Mouse (Mus musculus) myocyte (in vitro differentiated cells): ENCODE results near the gene Apoa4. TPM values are rescaled to one million over a fixed set of nuclear protein-coding genes. Genes with fewer than 3 reads are reported as not detected.

Experiments
- H3K27me3 ChIP-seq: one replicate; pipeline ENCODE4 v1.6.1; 2011; ENCODE audit not compliant: control insufficient read depth, insufficient read depth, insufficient read length
- H3K36me3 ChIP-seq: one replicate; pipeline ENCODE4 v1.6.1; 2011; ENCODE audit not compliant: control insufficient read depth, insufficient read depth
- H3K4me2 ChIP-seq: one replicate; pipeline ENCODE4 v1.6.1; 2011; ENCODE audit warnings: low read depth, control low read depth
- H3K4me3 ChIP-seq: one replicate; pipeline ENCODE4 v1.5.1; 2011; ENCODE audit warnings: mild to moderate bottlenecking, control low read depth, moderate library complexity
- H3K79me2 ChIP-seq: one replicate; pipeline ENCODE4 v1.6.1; 2011; ENCODE audit not compliant: control insufficient read depth, insufficient read depth
- H3ac ChIP-seq: one replicate; pipeline ENCODE4 v1.6.1; 2011; ENCODE audit not compliant: control insufficient read depth, insufficient read length
- CEBPB ChIP-seq: IDR thresholded peaks from 2 replicates; pipeline ENCODE4 v1.6.1; 2011; ENCODE audit warnings: mild to moderate bottlenecking, moderate library complexity; ENCODE audit not compliant: poor library complexity, insufficient read depth, severe bottlenecking
- E2F4 ChIP-seq: IDR thresholded peaks from one replicate; pipeline ENCODE4 v1.6.1; 2011; ENCODE audit warnings: mild to moderate bottlenecking, control low read depth, moderate library complexity; ENCODE audit not compliant: insufficient read depth
- MAX ChIP-seq: IDR thresholded peaks from one replicate; pipeline ENCODE4 v1.6.1; 2011; ENCODE audit warnings: low read depth, mild to moderate bottlenecking, control low read depth
- MYOD1 ChIP-seq, 3 experiments: IDR thresholded peaks; one replicate each; pipeline ENCODE4 v1.6.1; 2011; ENCODE audit warnings: control low read depth in 2 of 3, low read depth in 2 of 3, mild to moderate bottlenecking in 2 of 3, moderate library complexity in 1 of 3; ENCODE audit not compliant: insufficient read length in 2 of 3, control insufficient read depth in 1 of 3
- MYOG ChIP-seq, 3 experiments: IDR thresholded peaks; one replicate each; pipeline ENCODE4 v1.6.1; 2011; ENCODE audit warnings: control low read depth in 2 of 3, low read depth in 2 of 3, mild to moderate bottlenecking in 2 of 3; ENCODE audit not compliant: insufficient read length in 2 of 3, control insufficient read depth in 1 of 3, insufficient read depth in 1 of 3
- POLR2A ChIP-seq: IDR thresholded peaks from one replicate; pipeline ENCODE4 v1.6.1; 2011; ENCODE audit warnings: low read depth, mild to moderate bottlenecking, control low read depth, moderate library complexity; ENCODE audit not compliant: insufficient read length
- POLR2AphosphoS2 ChIP-seq: IDR thresholded peaks from one replicate; pipeline ENCODE4 v1.6.1; 2011; ENCODE audit warnings: low read depth, control low read depth; ENCODE audit not compliant: insufficient read length
- REST ChIP-seq: IDR thresholded peaks from one replicate; pipeline ENCODE4 v1.6.1; 2011; ENCODE audit warnings: mild to moderate bottlenecking, control low read depth, moderate library complexity; ENCODE audit not compliant: insufficient read depth, insufficient read length
- SRF ChIP-seq: IDR thresholded peaks from one replicate; pipeline ENCODE4 v1.6.1; 2011; ENCODE audit warnings: low read depth; ENCODE audit not compliant: control insufficient read depth, insufficient read length
- TCF12 ChIP-seq: IDR thresholded peaks from one replicate; pipeline ENCODE4 v1.6.1; 2011; ENCODE audit warnings: mild to moderate bottlenecking, control low read depth; ENCODE audit not compliant: poor library complexity, insufficient read depth, severe bottlenecking
- TCF3 ChIP-seq: IDR thresholded peaks from one replicate; pipeline ENCODE4 v1.6.1; 2011; ENCODE audit warnings: low read depth, control low read depth; ENCODE audit not compliant: insufficient read length
- USF1 ChIP-seq: IDR thresholded peaks from one replicate; pipeline ENCODE4 v1.6.1; 2011; ENCODE audit warnings: low read depth, mild to moderate bottlenecking, control low read depth, moderate library complexity
- polyA plus RNA-seq: library from polyadenylated mRNA; unstranded; fragments of >200 nt; fragmentation: generic; extraction: Trizol; gene quantifications from one replicate; pipeline ENCODE4 v1.2.1, GENCODE M21; 2012; ENCODE audit warnings: missing spikeins

The Apoa4 gene
- polyA plus RNA-seq, 1 experiment = not detected

DNA sequence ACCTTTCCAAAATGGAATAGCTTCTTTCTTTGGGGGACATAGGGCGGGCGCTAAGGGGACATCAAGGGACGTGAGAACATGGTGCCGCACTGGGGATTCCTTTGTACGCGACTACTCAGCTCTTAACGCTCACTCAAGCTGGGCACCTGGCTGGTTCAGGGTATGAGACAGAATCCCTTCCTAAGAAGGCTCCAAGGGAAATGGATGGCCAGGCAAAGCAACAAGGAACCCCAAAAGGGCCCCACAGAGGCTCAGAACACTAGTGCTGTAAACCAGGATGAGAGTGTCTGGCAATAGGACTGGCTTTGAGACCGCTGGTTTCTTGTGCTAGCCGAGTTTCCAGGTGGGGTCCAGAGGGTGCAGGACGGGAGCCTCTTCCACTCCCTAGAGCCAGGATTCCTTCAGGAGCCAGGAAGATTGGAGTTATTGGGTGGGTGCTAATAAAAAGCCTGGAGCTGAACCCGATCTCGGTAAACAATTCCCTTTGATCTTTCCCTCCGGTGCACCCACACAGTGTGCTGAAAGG, 10.0 kb upstream of the Apoa4 start:
- TF ChIP-seq TCF3 = no peak
- TF ChIP-seq MYOD1 (IDR thresholded peaks at IDR 0.05; ENCODE audit: control insufficient read depth in 1 of 3, insufficient read length in 2 of 3, low read depth in 2 of 3) = no peak
- no peak for TF ChIP-seq TCF12
- no peak for TF ChIP-seq E2F4
- TF ChIP-seq POLR2AphosphoS2 = no peak
- TF ChIP-seq REST = no peak
- TF ChIP-seq CEBPB = no peak
- no peak for TF ChIP-seq MYOG (IDR thresholded peaks at IDR 0.05; ENCODE audit: control insufficient read depth in 1 of 3, insufficient read depth in 1 of 3, insufficient read length in 2 of 3, low read depth in 2 of 3)
- TF ChIP-seq USF1 = no peak
- TF ChIP-seq POLR2A = no peak
- no peak for TF ChIP-seq MAX
- no peak for TF ChIP-seq SRF
- peak overlapping the region; percentile 69 for H3K4me2 ChIP-seq
- H3ac ChIP-seq = no peak overlapping the region
- no peaks in the 10 kb centered on the region for H3K79me2 ChIP-seq
- peaks cover 29% of the 10 kb centered on the region for H3K27me3 ChIP-seq
- H3K36me3 ChIP-seq = no peaks in the 10 kb centered on the region
- H3K4me3 ChIP-seq = no peak overlapping the region

DNA sequence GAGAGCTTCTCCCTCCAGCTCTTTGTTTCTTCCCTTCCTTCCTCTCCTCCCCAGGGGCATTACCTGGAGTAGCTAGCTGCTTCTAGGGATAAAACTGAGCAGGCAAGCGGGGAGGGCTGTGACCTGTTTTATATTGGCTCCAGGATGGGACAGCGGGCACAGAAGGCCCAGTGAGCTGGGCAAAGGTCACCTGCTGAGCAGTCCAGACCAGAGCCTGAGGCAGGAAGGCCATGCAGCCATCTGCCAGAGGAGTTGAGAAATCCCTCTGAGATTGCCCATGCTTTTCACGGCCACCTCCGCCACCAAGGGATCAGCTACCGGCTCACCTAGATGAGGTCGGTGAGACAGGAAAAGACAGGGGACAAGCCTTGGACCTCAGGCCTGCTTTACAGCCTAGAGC, 5.3 kb upstream of the Apoa4 start:
- H3K4me2 ChIP-seq = no peak overlapping the region
- no peaks in the 10 kb centered on the region for H3K79me2 ChIP-seq
- no peak overlapping the region for H3K4me3 ChIP-seq
- no peak for TF ChIP-seq TCF3
- no peak for TF ChIP-seq TCF12
- no peak for TF ChIP-seq REST
- TF ChIP-seq E2F4 = no peak
- no peak for TF ChIP-seq MAX
- no peak for TF ChIP-seq SRF
- no peak for TF ChIP-seq MYOG (IDR thresholded peaks at IDR 0.05; ENCODE audit: control insufficient read depth in 1 of 3, insufficient read depth in 1 of 3, insufficient read length in 2 of 3, low read depth in 2 of 3)
- no peak for TF ChIP-seq MYOD1 (IDR thresholded peaks at IDR 0.05; ENCODE audit: control insufficient read depth in 1 of 3, insufficient read length in 2 of 3, low read depth in 2 of 3)
- no peak for TF ChIP-seq POLR2A
- no peak for TF ChIP-seq USF1
- no peak for TF ChIP-seq CEBPB
- no peak for TF ChIP-seq POLR2AphosphoS2
- H3K36me3 ChIP-seq = no peaks in the 10 kb centered on the region
- H3ac ChIP-seq = no peak overlapping the region
- peaks cover 57% of the 10 kb centered on the region for H3K27me3 ChIP-seq

DNA sequence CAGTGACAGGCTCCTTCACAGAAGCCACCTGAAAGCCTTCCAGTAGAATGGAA, 5.1 kb upstream of the Apoa4 start, which contains the start of gene Apoc3:
Gene Apoc3, minus strand, starts transcription at position 41 of the 53 bp plus-strand sequence.
- Histone ChIP-seq H3K27me3 (peaks cover 58% of the 10 kb centered on the region), H3K36me3 (no peaks in the 10 kb centered on the region), H3K4me3 (no peak within 1 kb of the TSS), H3K4me2 (no peak within 1 kb of the TSS), H3K79me2 (no peaks in the 10 kb centered on the region), H3ac (no peak within 1 kb of the TSS)
- no peak for TF ChIP-seq SRF
- TF ChIP-seq MYOD1 (IDR thresholded peaks at IDR 0.05; ENCODE audit: control insufficient read depth in 1 of 3, insufficient read length in 2 of 3, low read depth in 2 of 3) = no peak

DNA sequence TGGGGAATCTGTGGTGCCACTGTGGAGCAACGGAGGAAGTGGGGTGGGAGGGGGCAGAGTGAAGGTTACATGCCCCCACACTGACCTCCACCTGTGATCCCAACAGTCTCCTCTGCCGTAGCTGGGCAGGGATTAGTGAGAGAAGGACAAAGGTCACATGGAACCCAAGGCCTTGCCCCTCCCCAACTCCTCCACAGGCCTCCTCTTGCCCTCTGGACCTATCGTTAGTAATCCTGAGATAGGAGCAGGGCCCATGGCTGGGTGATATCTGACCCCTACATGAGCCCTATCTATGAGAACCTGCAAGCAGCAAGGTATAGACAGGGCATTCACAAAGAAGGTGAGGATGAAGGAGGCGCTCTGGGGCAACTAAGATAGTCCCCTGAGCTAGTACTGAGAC, 4.8 kb upstream of the Apoa4 start:
- Histone ChIP-seq H3K27me3 (peaks cover 60% of the 10 kb centered on the region), H3K36me3 (no peaks in the 10 kb centered on the region), H3ac (no peak overlapping the region), H3K4me2 (no peak overlapping the region), H3K79me2 (no peaks in the 10 kb centered on the region), H3K4me3 (no peak overlapping the region)
- TF ChIP-seq POLR2A (no peak), MAX (no peak), MYOD1 (IDR thresholded peaks at IDR 0.05; ENCODE audit: control insufficient read depth in 1 of 3, insufficient read length in 2 of 3, low read depth in 2 of 3) (no peak), TCF12 (no peak), USF1 (no peak), TCF3 (no peak), POLR2AphosphoS2 (no peak)

DNA sequence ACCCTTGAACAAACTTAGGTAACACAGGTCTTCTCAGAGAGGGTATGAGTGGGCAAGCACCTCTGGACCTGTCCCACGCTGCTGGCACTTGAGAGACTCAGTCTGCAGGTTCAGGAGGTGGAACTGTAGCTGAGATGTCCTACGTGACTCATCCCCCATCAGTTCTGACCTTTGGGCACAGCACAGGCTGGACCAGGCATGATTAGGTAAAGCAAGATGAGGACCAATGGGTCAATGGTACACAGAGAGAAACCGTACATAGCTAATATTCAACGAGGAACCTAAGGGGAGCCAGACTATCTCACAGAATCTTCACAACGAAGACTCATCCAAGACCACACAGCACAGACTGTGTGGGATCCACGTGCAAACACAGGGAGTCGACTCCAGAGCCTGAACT, 1.6 kb upstream of the Apoa4 start:
- Histone ChIP-seq H3K4me2 (no peak overlapping the region), H3K36me3 (no peaks in the 10 kb centered on the region), H3ac (no peak overlapping the region), H3K79me2 (no peaks in the 10 kb centered on the region), H3K27me3 (peaks cover 75% of the 10 kb centered on the region), H3K4me3 (no peak overlapping the region)
- no peak for TF ChIP-seq TCF12
- no peak for TF ChIP-seq CEBPB
- TF ChIP-seq MAX = no peak
- TF ChIP-seq MYOG (IDR thresholded peaks at IDR 0.05; ENCODE audit: control insufficient read depth in 1 of 3, insufficient read depth in 1 of 3, insufficient read length in 2 of 3, low read depth in 2 of 3) = no peak
- no peak for TF ChIP-seq POLR2A
- no peak for TF ChIP-seq USF1
- TF ChIP-seq REST = no peak
- no peak for TF ChIP-seq TCF3
- TF ChIP-seq MYOD1 (IDR thresholded peaks at IDR 0.05; ENCODE audit: control insufficient read depth in 1 of 3, insufficient read length in 2 of 3, low read depth in 2 of 3) = no peak
- no peak for TF ChIP-seq SRF
- no peak for TF ChIP-seq POLR2AphosphoS2
- no peak for TF ChIP-seq E2F4

DNA sequence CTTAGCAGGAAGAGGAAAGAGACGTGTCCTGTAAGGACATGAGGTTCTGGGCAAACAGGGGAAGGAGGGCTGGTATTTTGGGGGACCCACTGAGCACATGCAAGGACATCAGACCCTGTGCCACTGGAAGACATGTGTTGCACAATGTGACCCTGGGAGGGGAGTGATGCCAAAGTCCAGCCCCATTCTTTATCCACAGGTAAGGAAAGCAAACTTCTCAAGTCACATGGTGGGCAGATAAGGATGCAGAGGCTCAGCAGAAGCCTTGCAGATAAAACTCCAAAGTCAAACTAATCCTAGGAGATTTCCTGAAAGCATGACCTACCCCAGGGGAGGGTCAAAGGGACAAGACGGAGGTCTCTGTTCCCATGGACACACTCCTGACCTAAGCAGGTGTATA, 1.3 kb downstream of the Apoa4 start:
- peaks cover 58% of the 10 kb centered on the region for H3K27me3 ChIP-seq
- TF ChIP-seq MYOG (IDR thresholded peaks at IDR 0.05; ENCODE audit: control insufficient read depth in 1 of 3, insufficient read depth in 1 of 3, insufficient read length in 2 of 3, low read depth in 2 of 3) (no peak), TCF12 (no peak), REST (no peak), CEBPB (no peak), MAX (no peak), POLR2AphosphoS2 (no peak), TCF3 (no peak), E2F4 (no peak)
- no peak overlapping the region for H3K4me3 ChIP-seq
- no peaks in the 10 kb centered on the region for H3K79me2 ChIP-seq
- H3ac ChIP-seq = no peak overlapping the region
- H3K4me2 ChIP-seq = no peak overlapping the region
- no peaks in the 10 kb centered on the region for H3K36me3 ChIP-seq
